Mouse (Mus musculus): ENCODE results near the gene Nomo1.
A peak's percentile ranks its signal among the peaks of the same experiment; 100 is the strongest.

The Nomo1 gene

DNA sequence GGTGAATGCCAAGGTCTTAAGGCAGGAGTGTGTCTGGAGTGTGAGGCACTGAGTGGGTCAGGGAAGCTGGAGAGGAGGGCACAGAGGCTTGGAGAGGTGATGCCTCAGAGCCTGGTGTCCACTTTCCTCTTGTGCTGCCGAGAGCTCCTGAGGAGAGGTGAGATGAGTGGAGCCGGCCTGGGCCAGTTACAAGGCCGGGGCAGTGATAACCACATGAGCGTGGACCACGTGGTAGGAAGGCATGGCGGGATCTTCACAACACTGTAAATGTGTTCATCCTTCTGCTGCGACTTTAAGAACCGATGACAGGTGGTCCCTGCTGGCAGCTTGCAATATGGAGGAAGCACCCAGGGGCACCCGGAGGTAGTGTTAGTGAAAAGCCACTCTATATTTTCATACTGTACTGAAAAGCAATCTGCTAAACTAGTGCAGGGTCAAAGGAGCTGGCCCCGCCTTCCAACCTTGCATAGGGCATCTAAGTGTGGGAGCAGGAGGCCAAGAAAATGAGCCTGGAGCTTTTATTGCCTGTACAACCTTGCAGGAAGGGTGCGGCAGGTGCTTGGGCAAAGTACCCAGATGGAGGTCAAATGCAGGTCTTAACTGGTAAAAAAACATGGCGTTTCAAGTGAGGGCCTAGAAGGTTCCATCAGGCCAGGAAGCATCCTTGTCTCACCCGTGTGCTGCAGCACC, 14.5 kb downstream of the Nomo1 start:
- no peak for DNase-seq (ENCODE audit: low spot score)

DNA sequence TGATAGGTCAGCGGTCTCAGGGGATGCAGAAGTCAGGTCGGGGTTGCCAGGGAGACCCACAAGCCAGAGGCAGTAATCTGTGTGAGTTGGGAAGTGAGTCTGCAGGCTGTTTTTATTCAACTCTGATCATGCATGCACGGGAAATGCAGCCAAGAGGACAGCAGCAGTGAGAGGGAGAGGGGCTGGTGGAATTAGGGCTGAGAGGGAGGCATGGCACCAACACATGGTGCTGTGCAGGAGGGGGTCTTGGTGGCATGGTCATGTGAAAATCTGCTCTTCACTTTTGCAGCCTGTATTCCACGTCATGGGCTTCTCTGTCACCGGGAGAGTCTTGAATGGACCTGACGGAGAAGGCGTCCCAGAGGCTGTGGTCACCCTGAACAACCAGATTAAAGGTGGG, 16.5 kb downstream of the Nomo1 start:
- no peak for DNase-seq (ENCODE audit: low spot score)

DNA sequence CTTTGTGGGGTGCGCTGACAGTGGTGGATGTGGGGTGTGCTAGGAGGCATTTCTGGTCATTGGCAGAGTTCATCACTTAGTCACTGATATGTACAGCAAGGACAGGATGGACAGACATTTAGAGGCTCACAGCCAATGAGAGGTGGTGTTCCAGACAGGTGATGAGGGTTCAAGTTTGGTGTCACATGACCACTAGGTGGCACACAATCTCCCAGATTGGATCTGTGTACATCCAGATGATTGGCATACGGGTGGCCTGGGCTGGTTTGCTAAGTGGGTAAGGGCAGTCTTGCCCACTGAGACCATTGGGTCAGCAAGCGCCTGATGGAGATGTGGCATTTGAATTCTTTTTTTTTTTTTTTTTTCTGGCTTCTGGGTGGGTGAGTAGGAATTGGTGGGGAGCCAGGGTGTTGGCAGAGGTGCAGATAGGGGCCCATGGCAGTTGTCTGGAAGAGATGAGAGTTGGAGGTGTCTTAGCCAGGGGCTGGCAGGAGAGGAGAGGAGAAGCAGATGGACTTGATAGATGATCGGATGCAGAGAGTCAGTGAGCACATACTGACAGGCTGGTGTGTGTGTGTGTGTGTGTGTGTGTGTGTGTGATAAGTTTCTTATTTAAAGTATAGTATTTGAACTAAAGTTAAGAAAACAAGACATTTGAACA, 18.8 kb downstream of the Nomo1 start:
- no peak for DNase-seq (ENCODE audit: low spot score)

DNA sequence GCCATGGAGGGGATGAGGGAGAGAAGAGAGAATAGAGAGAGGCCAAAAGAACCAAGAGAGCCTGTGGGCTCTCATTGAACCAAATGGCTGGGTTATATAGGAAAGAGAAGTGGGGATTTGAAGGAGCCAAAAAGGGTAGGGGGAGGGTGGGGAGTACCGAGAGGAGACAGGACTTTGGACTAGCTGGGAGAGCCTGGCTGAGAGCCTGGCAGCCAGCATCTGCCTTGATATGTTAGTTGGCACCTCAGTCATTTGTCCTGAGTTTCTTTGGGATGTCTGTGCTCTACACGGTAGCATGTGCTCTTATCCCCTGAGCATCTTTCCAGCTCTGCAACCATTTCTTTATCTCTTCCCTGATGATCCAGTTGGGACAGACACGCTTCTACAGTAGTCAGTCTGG, 20.1 kb downstream of the Nomo1 start:
- DNase-seq (ENCODE audit: low spot score), result no peak

DNA sequence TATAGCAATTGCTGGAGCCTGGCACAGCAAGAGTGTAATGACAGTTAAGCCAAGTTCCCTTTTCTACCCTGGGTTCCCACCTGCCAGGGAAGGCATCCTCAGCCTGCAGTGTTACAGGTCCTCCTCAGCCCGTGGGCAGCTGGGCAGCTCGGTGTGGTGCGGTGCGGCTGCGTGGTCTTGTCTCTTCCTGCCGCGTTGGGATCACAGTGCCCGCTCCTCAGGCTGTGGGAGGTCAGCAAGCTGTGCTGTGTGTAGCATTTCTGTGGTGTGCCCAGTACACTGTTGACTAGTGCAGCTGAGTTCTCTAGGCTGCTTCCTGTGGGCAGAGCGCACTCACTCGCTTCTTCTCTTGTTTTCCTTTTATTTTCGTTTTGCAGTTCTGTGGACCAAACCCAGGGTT, 25.4 kb downstream of the Nomo1 start:
- no peak for DNase-seq (ENCODE audit: low spot score)

DNA sequence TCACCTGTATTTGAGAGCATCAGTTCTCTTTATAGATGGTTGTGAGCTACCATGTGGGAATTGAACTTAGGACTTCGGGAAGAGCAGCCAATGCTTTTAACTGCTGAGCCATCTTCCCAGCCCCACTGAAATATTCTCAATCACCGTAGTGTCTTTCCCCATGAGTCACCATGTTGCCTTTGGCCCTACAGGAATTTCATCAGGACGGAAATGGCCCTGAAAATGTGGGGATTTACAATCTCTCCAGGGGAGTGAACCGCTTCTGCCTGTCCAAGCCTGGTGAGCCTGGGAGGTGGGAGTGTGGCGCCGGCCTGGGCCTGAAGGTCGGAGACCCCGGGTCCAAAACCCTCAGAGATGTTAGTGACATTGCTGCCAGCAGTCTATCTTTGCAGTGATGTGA, 27.2 kb downstream of the Nomo1 start:
- DNase-seq (ENCODE audit: low spot score), result no peak

DNA sequence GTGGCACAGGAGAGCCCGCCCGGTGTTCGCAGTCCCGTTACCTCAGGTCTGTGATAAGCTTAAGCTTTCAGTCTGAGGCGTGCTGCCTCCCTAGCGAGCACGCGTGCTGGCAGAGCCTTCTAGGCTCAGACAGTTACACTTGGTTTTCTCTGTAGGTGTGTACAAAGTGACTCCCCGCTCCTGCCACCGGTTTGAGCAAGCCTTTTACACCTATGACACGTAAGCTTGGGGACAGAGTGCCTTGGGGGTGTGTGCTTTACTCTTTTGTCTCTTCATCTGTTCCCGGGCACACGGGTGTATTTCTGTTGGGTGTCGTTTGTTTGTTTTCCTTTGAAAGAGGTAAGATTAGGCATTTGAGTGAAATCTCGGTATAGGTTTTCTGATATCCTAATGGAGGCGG, 28.1 kb downstream of the Nomo1 start:
- DNase-seq (ENCODE audit: low spot score), result no peak

DNA sequence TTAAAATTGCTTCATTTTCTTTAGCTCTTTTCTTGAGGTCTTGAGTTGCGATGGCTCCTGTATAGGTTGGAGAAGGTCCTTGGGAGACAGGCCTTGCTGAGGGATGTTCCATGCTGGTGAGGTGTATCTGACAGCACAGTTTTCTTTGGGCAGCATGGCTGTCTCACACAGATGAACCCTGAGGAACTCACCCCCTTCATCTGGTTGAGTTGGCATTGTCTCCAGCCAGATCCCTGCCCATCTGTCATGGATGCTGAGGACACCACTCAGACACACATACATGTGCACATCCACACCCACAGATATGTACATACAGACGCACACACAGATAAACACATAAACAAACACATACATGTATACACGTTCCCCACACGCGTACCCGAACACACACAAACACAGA, 29.8 kb downstream of the Nomo1 start:
- DNase-seq (ENCODE audit: low spot score), result no peak

DNA sequence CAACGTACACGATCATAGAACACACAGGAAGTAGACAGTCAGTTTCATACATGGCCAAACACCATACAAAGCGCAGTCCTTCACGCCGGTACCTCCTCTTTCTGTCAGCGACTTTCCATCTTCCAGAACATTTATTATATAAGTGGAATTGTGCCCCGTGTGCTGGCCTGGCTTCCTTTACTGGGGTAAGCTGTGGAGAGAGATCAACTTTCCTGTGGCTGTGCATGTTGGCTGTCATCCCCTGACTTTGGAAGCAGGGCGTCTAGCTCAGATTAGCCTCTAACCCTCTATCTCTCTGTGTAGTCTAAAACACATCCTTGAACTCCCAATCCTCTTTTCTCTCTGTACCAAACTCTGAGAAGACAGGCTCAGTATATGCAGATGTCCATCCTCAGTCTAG, 35.3 kb downstream of the Nomo1 start:
- no peak for DNase-seq (ENCODE audit: low spot score)

DNA sequence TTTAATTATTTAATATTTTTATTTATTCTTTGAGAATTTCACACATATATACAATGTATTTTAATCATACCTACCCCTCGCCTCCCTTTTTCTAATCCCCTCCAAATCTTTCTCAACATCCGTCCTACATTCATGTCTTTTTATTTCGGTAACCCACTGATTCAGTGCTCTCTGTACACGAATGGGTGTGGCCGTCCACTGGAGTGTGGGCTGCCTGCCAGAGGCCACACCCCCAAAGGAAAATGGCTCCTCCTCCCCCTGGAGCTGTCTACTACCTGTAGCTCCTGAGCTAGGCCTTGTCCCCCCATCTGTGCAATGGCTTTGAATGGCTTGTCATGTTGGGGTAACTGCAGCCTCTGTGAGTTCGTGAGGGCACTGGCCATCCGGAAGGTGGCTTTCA, 43.3 kb downstream of the Nomo1 start:
- no peak for DNase-seq (ENCODE audit: low spot score)

DNA sequence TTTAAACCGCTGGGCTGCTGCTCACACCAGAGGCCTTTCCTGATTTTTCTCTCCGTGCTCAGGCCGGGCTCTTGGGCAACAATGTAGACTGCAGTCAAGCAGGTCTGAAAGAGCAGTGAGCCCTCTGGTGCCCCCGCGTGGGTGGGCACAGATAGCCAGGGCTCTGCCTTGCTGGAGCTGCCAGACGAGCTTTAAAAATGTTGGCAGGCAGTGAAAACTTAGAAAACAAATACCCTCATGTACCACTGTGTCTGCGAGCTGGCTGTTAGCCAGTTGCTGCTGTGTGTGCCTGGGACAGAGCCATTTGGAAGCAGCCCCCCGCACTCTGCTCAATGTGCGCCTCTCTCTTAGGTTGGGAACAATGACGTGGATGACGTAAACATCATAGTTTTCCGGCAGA, 44.2 kb downstream of the Nomo1 start:
- DNase-seq (ENCODE audit: low spot score), result no peak

DNA sequence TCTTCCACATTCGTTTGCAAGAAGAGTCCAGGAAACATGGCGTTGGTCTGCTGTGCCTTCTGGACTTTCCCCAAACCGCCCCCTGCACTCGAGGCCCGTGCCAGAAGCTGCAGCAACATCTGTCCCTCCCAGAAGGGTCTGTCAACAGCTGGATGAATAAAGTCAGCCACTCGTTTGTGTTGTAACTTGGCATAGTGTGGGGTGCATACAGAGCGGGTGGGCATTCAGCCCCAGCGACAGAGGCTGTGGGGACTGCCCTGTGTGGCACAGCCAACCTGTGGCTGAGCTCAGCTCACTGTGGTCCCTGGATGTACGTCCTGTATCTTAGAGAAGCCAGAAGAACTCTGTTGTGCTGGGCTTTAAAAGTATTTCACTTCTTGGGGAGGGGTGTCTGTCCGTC, 50.5 kb downstream of the Nomo1 start:
- DNase-seq (ENCODE audit: low spot score), result no peak

DNA sequence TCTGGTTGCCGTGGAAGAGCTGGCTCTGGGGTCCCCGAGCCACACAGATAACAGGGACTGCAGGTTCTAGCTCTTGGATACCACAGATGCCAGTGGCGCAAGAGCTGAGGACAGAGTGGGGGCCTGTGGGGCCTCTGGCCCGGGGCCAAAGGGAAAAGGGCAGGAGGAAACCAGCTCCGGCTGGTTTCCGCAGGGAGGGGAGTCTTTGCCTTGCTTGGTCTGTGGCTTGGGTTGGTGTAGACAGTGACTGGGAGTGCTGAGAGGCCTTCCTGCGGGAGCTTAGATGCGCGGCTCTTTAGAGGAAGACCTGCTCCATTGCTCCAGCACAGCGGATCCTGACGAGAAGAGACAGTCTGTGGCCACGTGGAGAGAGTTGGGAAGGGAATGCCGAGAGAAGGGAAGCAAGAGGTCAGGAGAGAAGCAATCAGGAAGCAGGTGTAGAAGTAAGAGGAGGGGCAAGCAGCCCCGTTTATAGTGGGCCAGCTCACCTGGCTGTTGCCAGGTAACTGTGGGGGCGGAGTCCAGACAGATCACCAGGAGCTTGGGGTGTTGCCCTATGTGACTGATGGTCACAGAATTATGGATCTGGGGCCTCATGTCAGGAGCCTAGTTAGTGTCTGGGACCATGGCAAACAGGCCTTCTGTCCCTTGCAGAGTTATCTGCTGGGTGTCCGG, 51.5 kb downstream of the Nomo1 start:
- no peak for DNase-seq (ENCODE audit: low spot score)

DNA sequence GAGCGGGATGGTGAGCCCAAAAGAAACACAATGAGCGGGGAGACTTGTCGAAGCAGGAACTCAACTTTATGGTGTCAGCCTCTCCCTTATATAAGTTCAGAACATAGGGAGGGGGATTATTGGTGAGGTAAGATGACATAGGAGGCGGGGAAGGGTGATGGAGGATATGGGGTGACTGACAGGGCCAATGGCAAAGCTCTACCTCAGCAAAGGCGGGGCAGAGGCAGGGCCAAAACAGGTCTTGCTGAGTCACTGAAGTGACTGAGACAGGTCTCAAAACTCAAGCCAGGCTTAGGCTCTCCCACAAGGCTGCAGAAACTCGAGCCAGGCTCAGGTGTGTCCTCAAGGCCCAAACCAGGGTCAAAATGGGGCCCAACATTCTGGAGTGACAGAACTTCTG, 52.9 kb downstream of the Nomo1 start:
- DNase-seq (ENCODE audit: low spot score), result no peak

DNA sequence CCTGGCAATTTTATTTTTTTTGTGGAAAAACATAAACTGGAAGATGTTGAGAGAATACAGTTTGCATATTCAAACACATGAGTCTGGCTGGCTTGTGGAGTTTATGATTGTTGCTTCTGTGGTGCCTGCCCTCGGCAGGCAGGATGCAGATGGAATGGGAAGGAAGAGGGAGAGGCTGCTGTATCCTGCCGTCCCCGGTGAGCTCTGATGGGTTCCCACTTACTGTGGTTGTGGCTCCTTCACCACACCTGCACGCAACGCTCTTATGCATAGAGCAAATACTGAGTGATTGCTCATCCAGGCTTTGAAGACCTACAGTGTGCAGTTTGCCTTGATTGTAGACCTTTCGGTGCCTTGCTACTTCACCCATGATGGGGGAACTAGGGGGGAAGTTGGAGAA, 54.7 kb downstream of the Nomo1 start:
- no peak for DNase-seq (ENCODE audit: low spot score)

DNA sequence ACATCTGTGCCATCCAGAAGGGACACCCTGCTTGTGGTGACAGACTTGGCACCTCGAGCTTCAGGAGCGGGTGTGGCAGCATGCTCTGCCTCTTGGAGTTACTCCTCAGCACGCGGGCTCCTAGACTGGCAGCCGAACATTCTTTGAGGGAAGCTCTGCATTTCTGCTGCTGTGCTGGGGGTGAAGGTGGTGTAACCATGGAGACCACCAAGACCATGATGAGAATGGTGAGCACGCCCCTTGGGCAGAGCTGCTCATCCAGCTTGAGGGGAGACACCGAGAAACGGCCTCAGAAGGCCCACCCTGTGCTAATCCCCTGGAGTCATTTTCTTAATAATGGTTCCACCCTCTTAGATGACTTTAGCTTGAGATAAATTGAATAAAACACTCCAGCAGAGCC, 59.3 kb downstream of the Nomo1 start:
- no peak for DNase-seq (ENCODE audit: low spot score)

DNA sequence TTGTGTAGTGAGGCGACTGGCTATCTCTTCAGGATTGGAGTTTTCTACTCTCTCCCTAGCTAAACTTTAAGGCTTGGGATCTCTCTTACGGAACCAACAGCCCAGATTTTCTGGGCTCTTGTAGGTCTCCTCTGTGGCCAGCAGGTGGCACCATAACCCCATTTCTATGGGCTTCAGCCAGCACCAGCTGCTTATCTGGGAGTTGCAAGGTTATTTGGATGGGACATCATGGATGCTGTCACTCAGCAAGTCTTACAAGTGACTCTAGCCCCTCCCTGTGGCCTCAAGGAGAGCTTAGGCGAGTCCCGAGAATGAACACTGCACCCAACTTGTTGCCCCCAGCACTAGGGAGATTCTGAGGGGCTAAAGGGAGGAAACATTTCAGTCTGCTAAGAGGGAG, 62.6 kb downstream of the Nomo1 start:
- peak; percentile 81 for DNase-seq (ENCODE audit: low spot score)

DNA sequence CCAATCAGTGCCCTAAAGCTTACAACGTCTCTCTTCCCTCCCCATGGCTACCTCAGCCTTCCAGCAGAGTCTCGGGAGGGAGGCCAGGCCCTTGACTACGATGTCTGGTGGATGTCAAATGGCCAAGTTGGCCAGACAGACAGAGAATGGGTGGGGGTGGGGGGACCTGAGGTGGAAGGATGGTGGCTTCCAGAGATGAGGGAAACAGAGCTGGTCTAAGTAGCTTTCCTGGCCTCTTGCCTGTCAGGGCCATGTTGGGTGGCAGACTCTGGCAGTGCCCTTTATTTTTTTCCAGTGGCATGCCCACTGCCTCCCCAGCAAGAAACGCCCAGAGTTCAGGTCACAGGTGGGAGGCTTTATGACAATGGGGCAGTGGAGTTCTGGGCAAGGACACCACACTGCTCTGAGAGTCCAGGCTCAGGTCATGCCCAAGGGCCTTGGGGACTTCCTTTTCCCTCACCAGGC, 63.9 kb downstream of the Nomo1 start:
- no peak for DNase-seq (ENCODE audit: low spot score)

DNA sequence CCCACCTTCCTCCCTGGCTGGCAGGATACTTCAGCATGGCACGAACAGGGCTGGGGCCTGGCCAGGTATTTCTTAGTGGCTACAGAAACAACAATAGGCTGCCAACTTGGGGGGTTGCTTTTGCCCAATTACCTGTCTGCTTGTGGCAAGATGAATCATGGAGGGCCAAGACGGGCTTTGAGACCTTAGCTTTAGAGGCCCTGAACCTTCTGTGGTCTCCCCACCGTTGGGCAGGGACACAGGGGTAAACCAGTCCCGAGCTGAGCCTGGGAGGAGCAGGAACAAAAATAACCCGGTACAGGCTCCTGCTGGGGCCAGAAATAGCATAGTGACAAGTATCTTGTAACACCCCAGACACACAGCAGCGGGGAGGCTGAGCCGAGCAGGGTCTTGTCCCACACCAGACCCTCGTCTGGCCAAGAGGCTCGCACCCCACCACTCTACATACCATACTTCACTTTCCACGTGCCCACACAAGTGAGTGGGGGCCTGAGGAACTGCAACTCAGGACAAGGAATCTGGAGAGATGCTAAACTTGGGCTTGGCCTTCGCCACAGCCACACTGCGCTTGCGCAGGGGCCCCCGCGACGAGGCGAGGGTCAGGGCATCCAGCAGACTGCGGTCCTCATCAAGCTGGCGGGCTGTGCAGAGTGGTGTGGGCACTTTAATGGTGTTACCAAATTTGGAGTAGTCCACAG, 64.9 kb downstream of the Nomo1 start:
- DNase-seq (ENCODE audit: low spot score), result no peak

DNA sequence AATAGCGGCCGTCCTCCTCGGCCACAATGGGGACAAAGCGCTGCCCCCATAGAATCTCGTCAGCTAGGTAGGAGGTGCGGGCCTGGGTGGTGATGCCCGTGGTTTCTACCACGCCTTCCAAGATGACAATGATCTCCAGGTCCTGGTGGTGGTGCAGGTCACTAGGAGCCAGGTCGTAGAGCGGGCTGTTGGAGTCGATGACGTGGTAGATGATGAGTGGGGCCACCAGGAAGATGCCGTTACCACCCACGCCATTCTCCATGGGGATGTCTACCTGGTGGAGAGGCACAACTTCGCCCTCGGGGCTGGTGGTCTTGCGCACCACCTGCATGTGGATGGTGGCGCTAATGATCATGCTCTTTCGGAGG, 65.4 kb downstream of the Nomo1 start:
- DNase-seq (ENCODE audit: low spot score), result no peak

DNA sequence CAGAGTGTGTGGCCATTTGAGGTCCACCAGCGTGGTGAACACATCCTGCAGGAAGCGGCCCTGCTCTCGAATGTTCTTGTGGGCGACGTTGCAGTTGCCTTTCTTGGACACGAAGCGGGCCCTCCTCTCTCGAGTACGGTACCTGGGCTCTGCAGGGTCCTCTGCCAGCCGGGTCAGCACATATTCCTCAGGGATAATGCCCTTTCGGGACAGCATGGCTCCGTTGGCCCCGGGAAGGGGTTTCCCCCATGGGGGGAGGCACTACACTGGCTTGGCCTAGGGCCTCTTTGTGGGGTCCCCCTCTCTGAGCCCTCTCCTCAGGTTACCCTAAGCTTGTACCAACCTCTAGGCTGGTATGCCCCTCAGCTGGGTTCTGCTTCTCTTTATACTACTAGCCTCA, 66.2 kb downstream of the Nomo1 start:
- DNase-seq (ENCODE audit: low spot score), result no peak

DNA sequence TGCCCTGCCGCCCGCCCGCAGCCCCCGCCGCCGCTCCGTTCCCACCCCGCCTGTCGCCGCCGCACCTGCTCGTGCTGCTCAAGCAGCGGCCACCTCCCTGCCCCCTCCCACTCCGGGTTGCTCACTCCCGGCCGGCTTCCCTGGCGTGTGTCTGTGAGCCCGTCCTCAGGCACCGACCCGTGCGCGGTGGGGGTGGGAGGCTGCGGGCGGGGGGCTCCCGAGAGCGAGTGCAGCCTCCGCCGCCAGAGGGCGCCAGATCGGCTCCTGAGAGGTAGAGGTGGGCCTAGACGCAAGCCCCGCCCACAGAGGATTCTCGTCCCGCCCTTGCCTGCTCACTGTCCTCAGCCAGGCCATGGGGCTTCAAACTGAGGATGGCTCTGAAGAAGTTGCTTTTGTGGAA, 67.1 kb downstream of the Nomo1 start, which contains the start of gene Kcnj11:
Kcnj11 (minus strand) TSS at position 202 of the 400 bp plus-strand sequence.
- peak; percentile 92 for DNase-seq (ENCODE audit: low spot score)

DNA sequence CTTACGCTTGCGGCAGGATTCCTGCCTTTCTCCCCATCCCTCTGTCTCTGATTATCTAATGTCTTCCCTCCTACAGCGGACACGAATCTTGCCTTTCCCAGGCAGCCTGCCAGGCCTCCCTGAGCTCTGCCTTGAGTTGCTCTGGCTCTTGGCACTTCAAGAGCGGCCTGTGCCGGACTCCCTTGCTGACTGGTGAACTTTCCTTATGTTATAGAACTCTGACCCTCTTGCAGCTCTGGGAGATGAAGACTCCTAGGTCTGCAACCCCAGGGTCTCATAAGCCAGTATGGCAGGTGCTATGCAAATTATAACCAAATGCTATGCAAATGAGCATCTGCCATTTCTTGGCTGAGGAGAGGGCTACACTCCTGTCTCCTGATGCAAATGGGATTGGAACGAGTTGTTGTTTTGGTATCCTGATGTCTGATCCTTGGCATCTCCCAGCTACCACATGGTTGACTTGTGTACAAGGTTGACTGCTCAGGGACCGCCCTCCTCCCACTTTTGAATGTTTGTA, 69.6 kb downstream of the Nomo1 start:
- DNase-seq (ENCODE audit: low spot score), result no peak

Data from testis, postnatal 10 days (tissue).